Mouse (Mus musculus) kidney, adult 8-10 months (tissue): ENCODE results near the gene C87414.
A peak's percentile ranks its signal among the peaks of the same experiment; 100 is the strongest.
"Not testable (repeated sequence)": the region's sequence is repeated elsewhere in the genome, so short reads cannot be mapped to it uniquely, and the experiment has no call there.

Experiments
- DNase-seq, 2 experiments: peaks; one replicate each; pipeline ENCODE4 v3.0.0; 2022

Gene C87414

DNA sequence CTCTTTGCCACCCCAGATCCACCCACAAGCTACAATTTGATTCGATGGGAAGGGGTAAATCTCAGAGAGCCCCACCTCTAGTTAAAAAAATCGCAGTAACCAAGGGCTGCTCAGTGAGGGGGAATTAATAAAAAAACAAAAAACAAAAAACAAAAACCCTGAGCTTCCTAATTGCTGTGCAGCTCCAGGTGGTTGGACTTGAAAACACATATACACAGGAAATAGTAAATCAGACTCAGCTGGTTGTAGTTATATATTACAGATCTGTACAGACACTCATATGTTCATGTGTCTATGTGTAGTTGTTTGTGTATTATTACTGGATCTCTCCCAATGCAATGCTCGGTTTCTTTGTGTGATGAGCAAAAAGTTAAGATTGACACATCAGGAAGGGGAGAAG, at the start of gene C87414:
TSS of gene C87414 (minus strand) at position 101 of the 400 bp plus-strand sequence.
- not testable (repeated sequence) for DNase-seq

DNA sequence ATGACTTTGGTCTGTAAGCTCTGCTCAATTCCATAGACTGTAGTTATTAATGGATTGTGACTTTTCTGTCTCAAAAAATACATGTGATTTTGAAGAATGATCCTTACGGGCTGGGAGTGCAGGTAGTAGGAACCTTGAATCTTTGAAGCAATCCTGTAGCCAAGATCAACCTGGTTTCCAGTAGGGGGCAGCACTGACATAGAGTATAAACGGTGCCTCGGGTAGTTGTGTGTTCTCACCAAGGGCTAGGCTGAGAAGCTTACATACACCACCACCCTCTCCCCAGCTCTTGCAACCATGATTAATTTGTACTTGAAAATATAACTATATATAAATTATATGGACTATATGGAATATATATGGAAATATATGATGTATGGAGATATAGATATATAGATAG, 13.3 kb upstream of the C87414 start:
- DNase-seq = peak; percentile 5 to 40
